Mouse (Mus musculus) lung, postnatal 0 days (tissue): Measurements from ENCODE around the gene Ensa.
A peak's percentile ranks its signal among the peaks of the same experiment; 100 is the strongest.

ENCODE experiments used
- CTCF ChIP-seq: IDR thresholded peaks from 2 replicates; pipeline ENCODE4 v1.5.1; 2016; ENCODE audit warnings: antibody characterized with exemption, mild to moderate bottlenecking
- EP300 ChIP-seq: IDR thresholded peaks from 2 replicates; pipeline ENCODE4 v1.6.1; 2016; ENCODE audit warnings: antibody characterized with exemption, mild to moderate bottlenecking, control low read depth

DNA sequence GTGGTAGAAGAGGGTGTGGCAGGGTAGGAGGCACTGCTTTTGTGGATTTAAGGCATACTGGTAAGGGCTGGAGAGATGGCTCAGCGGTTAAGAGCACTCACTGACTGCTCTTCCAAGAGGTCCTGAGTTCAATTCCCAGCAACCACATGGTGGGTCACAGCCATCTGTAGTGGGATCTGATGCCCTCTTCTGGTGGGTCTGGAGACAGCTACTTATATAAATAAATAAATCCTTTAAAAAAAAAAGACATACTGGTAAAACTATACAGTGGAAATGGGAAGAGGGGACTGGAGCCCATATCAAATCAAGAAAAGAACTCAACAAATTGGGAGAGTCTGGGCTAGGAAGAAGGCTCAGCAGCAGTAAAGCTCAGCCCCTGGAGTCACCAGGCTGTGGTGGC lies 14.9 kb downstream of the Ensa start:
- TF ChIP-seq CTCF, result peak; percentile 44
- TF ChIP-seq EP300, result no peak
